Mouse (Mus musculus) spleen, adult 2 months (tissue): ENCODE data around the gene Sdc3.

Experiments used
- CTCF ChIP-seq: fragments of 200-500 bp; IDR thresholded peaks from 2 replicates; pipeline ENCODE4 v1.5.1; 2011; ENCODE audit warnings: mild to moderate bottlenecking, inconsistent platforms; ENCODE audit not compliant: insufficient read depth, insufficient read length, insufficient replicate concordance; ENCODE audit errors: extremely low read depth
- POLR2A ChIP-seq: fragments of 200-500 bp; IDR thresholded peaks from 2 replicates; pipeline ENCODE4 v1.6.1; 2011; ENCODE audit warnings: low read depth, low read length, inconsistent platforms

DNA sequence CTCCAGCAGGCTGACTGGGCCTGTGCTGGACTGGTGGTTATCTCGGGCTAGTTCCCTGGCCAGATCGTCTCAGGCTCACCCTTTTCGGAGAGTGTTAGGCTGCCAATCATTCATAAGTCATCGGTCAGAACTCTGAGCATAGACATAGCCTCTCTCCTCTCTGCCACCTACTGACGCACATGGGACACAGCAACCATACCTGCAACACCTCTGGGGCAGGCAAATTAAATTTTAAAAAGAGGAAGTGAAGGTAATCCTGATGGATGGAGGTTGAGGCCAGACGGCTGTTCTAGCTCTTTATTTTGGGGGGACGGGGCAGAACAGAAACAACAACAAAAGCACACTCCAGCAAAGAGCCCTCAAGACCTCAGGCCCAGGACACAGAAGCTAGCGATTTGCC is 65.3 kb downstream of the Sdc3 start:
- TF ChIP-seq POLR2A (no peak), CTCF (no peak)
